Mouse (Mus musculus) kidney, embryonic 14.5 days (tissue): ENCODE data around the gene Igf2bp2. TPM values are rescaled to one million over a fixed set of nuclear protein-coding genes. Genes with fewer than 3 reads are reported as not detected.

Experiments used
- ATAC-seq: fragments of 200-750 bp; cut with Nextera tagmentation; 2 replicates; pipeline ENCODE4 v1.8.0; 2017; ENCODE audit warnings: moderate number of reproducible peaks, mild to moderate bottlenecking, moderate TSS enrichment, moderate library complexity; ENCODE audit not compliant: low FRiP score, low TSS enrichment
- H3K27ac ChIP-seq: fragments of 300-500 bp; sonication (generic); 2 replicates; pipeline ENCODE4 v1.5.1; 2014; ENCODE audit warnings: low read depth, mild to moderate bottlenecking, low read length, moderate library complexity, mixed read lengths
- H3K27me3 ChIP-seq: fragments of 300-500 bp; sonication (generic); 2 replicates; pipeline ENCODE4 v1.6.1; 2014; ENCODE audit warnings: mild to moderate bottlenecking, low read length; ENCODE audit not compliant: control insufficient read depth, insufficient read depth
- H3K36me3 ChIP-seq: fragments of 300-500 bp; sonication (generic); 2 replicates; pipeline ENCODE4 v1.6.1; 2014; ENCODE audit warnings: low read length, mixed read lengths; ENCODE audit not compliant: control insufficient read depth, insufficient read depth
- H3K4me1 ChIP-seq: fragments of 300-500 bp; sonication (generic); 2 replicates; pipeline ENCODE4 v1.6.1; 2014; ENCODE audit warnings: low read length, mixed read lengths; ENCODE audit not compliant: control insufficient read depth, insufficient read depth
- H3K4me2 ChIP-seq: fragments of 300-500 bp; sonication (generic); replicated peaks from 2 replicates; pipeline ENCODE4 v1.6.1; 2014; ENCODE audit warnings: low read depth, mild to moderate bottlenecking, low read length
- H3K4me3 ChIP-seq: fragments of 300-500 bp; sonication (generic); 2 replicates; pipeline ENCODE4 v1.5.1; 2014; ENCODE audit warnings: mild to moderate bottlenecking, low read length
- H3K9ac ChIP-seq: fragments of 300-500 bp; sonication (generic); 2 replicates; pipeline ENCODE4 v1.6.1; 2014; ENCODE audit warnings: low read depth, mild to moderate bottlenecking, low read length, moderate library complexity
- H3K9me3 ChIP-seq: fragments of 300-500 bp; sonication (generic); 2 replicates; pipeline ENCODE4 v1.6.1; 2016; ENCODE audit warnings: low read length; ENCODE audit not compliant: control insufficient read depth
- WGBS: fragments of 180-500 bp; shearing (Covaris S2); extraction: QIAGEN DNeasy Blood & Tissue Kit; methylation state at CpG from one replicate; pipeline ENCODE4 v1.1.7; 2014; 5-methylcytosine and 5-hydroxymethylcytosine counted together
- polyA plus RNA-seq: library from polyadenylated mRNA; unstranded; fragments of >200 nt; fragmentation: Nextera tagmentation; extraction: Ambion mirVana; gene quantifications from 2 replicates; pipeline ENCODE4 v1.2.1, GENCODE M21; 2014

The Igf2bp2 gene
- polyA plus RNA-seq, 1 experiment from 2014 or later: 135 TPM

- no peaks in the 10 kb centered on the region for H3K27me3 ChIP-seq
- peaks cover 13% of the 10 kb centered on the region for H3K4me1 ChIP-seq
- no peaks in the 10 kb centered on the region for H3K9me3 ChIP-seq
- H3K4me2 ChIP-seq: no peak overlapping the region
- H3K4me3 ChIP-seq: no peak overlapping the region
- 90% methylated on average over 11 of the region's 11 CpGs for WGBS
- no peak overlapping the region for H3K27ac ChIP-seq
- H3K36me3 ChIP-seq: 0 out of 2 replicates have a peak, but pooled peaks cover 2% of the 10 kb centered on the region
- ATAC-seq: 0 out of 2 replicates have a peak, but pooled peaks have one; percentile 32
- no peak overlapping the region for H3K9ac ChIP-seq
Observed at GRCm38 (mm10) chr16:22152941-22153444, 10.1 kb downstream of the Igf2bp2 start.

- Histone ChIP-seq H3K27me3 (no peaks in the 10 kb centered on the region), H3K9ac (no peak overlapping the region), H3K4me1 (peaks cover 17% of the 10 kb centered on the region), H3K9me3 (no peaks in the 10 kb centered on the region), H3K36me3 (0 out of 2 replicates have a peak, but pooled peaks cover 2% of the 10 kb centered on the region), H3K27ac (peak overlapping the region; percentile 2; the same call in 1 of the 2 replicates), H3K4me2 (no peak overlapping the region), H3K4me3 (no peak overlapping the region)
- 40% methylated on average over 9 of the region's 11 CpGs for WGBS
- peak; percentile 54 for ATAC-seq
Observed at GRCm38 (mm10) chr16:22151706-22152315, 11.3 kb downstream of the Igf2bp2 start.

DNA sequence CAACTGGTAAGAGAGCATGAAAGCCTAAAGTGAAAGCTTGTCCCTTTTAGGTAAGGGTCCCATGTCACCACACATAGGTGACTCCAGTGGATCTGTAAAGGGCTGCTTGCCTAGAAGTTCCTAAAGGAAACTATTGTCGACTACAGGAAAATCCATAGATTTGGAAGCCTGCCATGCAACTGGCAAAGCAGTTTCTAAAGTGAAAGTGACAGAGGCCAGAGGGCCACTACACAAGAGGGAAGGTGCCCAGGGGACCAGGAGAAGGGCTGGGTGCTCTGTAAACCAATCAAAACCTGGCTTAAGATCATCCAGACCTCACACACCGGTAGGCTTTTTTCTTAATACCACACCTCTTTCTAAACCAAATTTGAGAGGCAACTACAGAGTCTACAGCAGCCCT, 12.7 kb downstream of the Igf2bp2 start:
- no peak for ATAC-seq
- Histone ChIP-seq H3K9ac (no peak overlapping the region), H3K4me2 (no peak overlapping the region), H3K4me3 (no peak overlapping the region), H3K27ac (no peak overlapping the region), H3K27me3 (no peaks in the 10 kb centered on the region), H3K9me3 (no peaks in the 10 kb centered on the region), H3K36me3 (0 out of 2 replicates have a peak, but pooled peaks cover 2% of the 10 kb centered on the region), H3K4me1 (peaks cover 22% of the 10 kb centered on the region)
- 62% methylated on average over 2 of the region's 2 CpGs for WGBS

DNA sequence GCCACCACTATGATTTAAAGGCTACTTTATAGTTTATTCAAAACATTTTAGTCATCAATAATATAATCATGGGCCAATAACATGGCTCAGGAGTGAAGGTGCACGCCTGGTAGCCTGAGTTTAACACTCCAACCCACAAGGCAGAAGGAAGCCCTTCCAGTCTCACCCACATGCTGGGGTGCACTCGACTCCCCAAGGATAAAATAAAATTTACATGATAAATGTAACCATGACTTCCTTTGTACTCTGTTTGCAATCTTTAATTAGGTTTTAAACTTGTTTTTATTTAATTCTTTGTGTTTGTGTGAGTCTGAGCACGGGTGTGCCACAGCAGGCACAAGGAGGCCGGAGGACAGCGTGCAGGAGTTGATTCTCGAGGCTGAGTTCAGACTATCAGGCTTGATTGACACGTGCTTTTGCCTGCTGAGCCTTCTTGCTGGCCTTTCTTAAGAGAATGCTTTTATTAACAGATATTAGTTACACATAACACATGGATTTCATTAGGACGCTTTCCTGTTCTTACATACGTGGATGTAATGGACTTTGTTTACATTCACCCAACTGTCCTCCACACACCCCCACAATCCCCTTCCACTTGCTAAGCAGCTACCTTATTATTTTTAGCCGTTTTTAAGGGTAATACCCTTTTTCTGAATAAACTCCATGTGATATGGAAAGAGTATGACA, 13.3 kb downstream of the Igf2bp2 start:
- Histone ChIP-seq H3K9me3 (no peaks in the 10 kb centered on the region), H3K27me3 (no peaks in the 10 kb centered on the region), H3K9ac (no peak overlapping the region), H3K4me2 (no peak overlapping the region), H3K4me3 (no peak overlapping the region), H3K4me1 (peaks cover 22% of the 10 kb centered on the region), H3K36me3 (0 out of 2 replicates have a peak, but pooled peaks cover 2% of the 10 kb centered on the region), H3K27ac (no peak overlapping the region)
- ATAC-seq: no peak
- WGBS: 62% methylated on average over 10 of the region's 10 CpGs

DNA sequence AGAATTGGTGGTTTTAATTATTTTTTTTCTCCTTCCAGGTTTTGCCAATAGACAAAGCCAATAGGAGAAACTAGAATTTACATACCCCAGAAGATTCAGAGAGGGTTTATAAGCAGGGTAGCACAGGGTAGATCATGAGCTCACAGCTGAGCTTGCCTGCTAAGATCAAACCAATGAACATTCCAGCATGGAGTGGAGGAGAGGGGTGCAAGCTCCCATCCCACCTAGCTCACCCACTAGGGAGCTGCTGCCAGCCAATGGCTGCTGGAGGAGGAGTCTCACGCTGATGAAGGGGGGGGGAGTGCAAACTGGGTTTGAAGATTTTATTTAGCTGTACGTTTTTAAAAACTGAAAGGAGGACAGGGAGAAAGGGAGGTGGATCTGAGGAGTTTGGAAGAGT, 14.0 kb downstream of the Igf2bp2 start:
- no peak for ATAC-seq
- Histone ChIP-seq H3K36me3 (0 out of 2 replicates have a peak, but pooled peaks cover 2% of the 10 kb centered on the region), H3K27me3 (no peaks in the 10 kb centered on the region), H3K9me3 (no peaks in the 10 kb centered on the region), H3K4me3 (no peak overlapping the region), H3K4me1 (peaks cover 22% of the 10 kb centered on the region), H3K4me2 (no peak overlapping the region), H3K27ac (no peak overlapping the region), H3K9ac (no peak overlapping the region)
- WGBS: 42% methylated on average over 2 of the region's 2 CpGs

DNA sequence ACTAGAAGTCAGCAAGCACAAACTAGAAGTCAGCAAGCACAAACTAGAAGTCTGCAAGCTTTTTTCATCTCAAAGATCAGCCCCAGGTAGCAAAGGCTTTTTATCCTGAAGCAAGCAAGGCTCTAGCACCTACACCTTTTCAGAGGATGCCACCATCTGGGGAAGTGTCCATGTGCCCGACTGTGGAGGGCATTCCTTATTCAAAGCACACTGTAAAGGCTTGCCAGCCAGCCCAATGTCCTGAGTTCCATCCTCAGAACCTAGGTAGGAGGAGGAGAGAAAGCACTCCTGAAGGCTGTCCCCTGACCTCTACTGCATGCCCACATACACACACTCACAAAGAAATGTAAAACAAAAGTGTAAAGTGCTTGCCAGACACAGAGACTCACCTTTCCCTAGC, 16.0 kb downstream of the Igf2bp2 start:
- no peak for ATAC-seq
- H3K27ac ChIP-seq: no peak overlapping the region
- H3K36me3 ChIP-seq: 0 out of 2 replicates have a peak, but pooled peaks cover 2% of the 10 kb centered on the region
- H3K4me3 ChIP-seq: no peak overlapping the region
- peaks cover 18% of the 10 kb centered on the region for H3K4me1 ChIP-seq
- H3K4me2 ChIP-seq: no peak overlapping the region
- H3K9me3 ChIP-seq: no peaks in the 10 kb centered on the region
- WGBS: 59% methylated on average over 1 of the region's 1 CpGs
- H3K9ac ChIP-seq: no peak overlapping the region
- no peaks in the 10 kb centered on the region for H3K27me3 ChIP-seq

- WGBS: 57% methylated on average over 7 of the region's 7 CpGs
- H3K4me3 ChIP-seq: no peak overlapping the region
- H3K4me2 ChIP-seq: no peak overlapping the region
- H3K27me3 ChIP-seq: no peaks in the 10 kb centered on the region
- no peak for ATAC-seq
- no peak overlapping the region for H3K9ac ChIP-seq
- no peak overlapping the region for H3K27ac ChIP-seq
- 0 out of 2 replicates have a peak, but pooled peaks cover 2% of the 10 kb centered on the region for H3K36me3 ChIP-seq
- H3K4me1 ChIP-seq: peaks cover 16% of the 10 kb centered on the region; the same call in 1 of the 2 replicates
- no peaks in the 10 kb centered on the region for H3K9me3 ChIP-seq
Observed at GRCm38 (mm10) chr16:22146071-22146470, 17.0 kb downstream of the Igf2bp2 start.

- Histone ChIP-seq H3K4me2 (no peak overlapping the region), H3K27me3 (no peaks in the 10 kb centered on the region), H3K9ac (no peak overlapping the region), H3K9me3 (no peaks in the 10 kb centered on the region), H3K27ac (no peak overlapping the region), H3K4me3 (no peak overlapping the region), H3K36me3 (0 out of 2 replicates have a peak, but pooled peaks cover 2% of the 10 kb centered on the region), H3K4me1 (peaks cover 16% of the 10 kb centered on the region; the same call in 1 of the 2 replicates)
- WGBS: 90% methylated on average over 6 of the region's 6 CpGs
- ATAC-seq: no peak
Observed at GRCm38 (mm10) chr16:22144490-22144889, 18.6 kb downstream of the Igf2bp2 start.

DNA sequence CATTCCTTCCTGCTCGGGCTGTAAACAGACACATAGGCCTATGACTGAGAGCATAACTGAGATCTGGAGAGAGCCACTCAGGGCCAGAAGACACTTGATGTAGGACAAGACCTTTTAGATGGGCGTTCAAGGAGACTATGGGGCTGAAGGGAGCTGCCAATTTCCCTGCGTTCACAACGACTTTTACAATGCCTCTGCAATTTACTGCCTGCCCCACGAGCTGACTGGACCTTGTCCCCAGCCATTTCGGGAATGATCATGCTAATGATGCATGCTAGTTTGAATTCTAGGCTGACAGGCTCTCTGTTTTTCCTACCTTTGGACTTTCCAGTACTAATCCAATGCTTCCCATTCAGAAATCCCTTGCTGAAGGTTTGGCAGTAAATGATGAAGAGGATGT, 22.2 kb downstream of the Igf2bp2 start:
- Histone ChIP-seq H3K4me1 (no peaks in the 10 kb centered on the region), H3K27ac (no peak overlapping the region), H3K9ac (no peak overlapping the region), H3K27me3 (no peaks in the 10 kb centered on the region), H3K4me3 (no peak overlapping the region), H3K4me2 (no peak overlapping the region), H3K36me3 (no peaks in the 10 kb centered on the region), H3K9me3 (no peaks in the 10 kb centered on the region)
- no peak for ATAC-seq
- 45% methylated on average over 6 of the region's 6 CpGs for WGBS
